Mouse (Mus musculus): ENCODE data around the gene Trat1.

Gene Trat1

DNA sequence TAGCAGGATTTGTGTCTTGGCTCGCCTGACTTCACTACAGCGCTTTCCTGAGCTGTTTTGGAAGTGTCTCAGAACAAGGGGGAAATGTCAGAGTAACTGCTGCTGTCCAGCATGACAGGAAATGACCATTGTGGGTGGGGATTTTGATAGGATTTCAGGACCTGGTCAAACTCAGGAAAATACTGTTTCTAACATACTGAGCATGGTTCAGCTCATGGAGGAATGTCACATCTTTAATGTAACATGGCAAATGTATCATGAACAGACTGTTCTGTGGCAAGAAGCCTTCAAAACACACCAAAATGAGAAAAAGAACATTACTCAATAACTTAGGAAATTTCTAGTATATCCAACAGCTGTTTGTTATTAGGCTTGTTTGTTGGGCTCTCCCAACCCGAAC, 52.1 kb downstream of the Trat1 start:
- DNase-seq (ENCODE audit: low spot score) = no peak

DNA sequence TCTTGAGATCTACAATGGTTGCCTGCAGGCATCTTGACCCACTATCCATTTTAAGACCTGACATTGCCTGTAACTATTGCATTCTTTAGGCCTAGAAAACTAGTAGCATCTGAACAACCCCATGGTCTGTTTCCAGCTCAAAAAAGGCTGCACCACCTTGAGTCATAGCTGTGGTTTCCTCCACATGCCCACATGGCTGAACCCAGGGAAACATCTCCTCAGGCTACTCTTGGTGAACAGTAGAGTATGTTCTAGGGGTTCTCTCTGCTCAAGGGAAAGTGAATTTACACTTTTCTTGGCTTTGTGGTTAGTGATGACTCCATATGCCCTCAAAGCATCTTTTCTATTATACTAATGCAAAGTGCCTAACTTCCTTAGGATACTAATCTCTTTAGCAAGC, 55.5 kb downstream of the Trat1 start:
- DNase-seq (ENCODE audit: low spot score) = no peak

DNA sequence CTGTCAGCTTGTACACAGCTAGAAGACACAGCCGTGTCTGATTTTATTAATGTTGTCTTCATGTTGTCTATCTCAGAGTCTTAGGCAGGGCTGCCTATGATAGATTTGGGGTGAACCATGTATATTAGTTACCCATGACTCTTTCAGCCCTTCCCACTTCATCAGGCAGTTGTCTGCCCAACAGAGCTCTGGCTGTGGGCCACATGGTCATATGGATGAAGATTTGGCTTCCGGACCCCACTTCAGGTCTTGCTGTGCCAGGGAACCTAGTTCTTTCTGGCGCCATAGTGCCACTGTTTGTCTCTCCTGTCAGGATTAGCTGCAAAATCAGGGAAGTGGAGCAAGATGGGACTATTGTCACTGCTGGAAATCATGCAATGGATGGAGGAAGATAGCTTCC, 69.9 kb downstream of the Trat1 start:
- no peak for DNase-seq (ENCODE audit: low spot score)

All from left cerebral cortex, adult 11 months (tissue).